In the genomic region with DNA sequence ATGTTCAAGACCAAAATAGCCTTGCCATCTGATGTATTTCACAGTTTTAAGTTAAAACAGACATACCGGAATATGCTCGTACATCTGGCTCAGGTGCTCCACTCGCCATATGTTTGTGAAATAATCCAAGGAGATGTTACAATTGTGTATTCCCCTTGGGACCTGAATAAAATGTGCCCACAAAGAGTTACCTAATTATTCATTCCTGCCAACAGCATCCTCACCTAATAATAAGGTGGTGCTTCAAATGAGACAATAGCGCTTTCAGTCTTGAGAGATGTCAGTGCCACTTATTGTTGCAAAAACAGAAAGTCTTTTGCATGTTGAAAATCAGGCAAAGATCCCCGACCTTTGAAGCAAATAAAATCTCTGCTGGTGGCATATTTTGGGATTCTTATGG, we compare ENCODE assay signal across 29 mouse cellular contexts.
"Had no signal": no experiment of that assay in that cellular context is flagged by ENCODE, and none has a peak within 500 bp of the region (broad histone marks: within the 10 kb centered on the region; RNA-seq: fewer than 3 reads in every experiment).

No protein-coding gene starts in this region.

- H3K9me3 ChIP-seq: heart, embryonic 13.5 days; heart, embryonic 15.5 days; hindbrain, embryonic 10.5 days; hindbrain, embryonic 12.5 days; hindbrain, embryonic 13.5 days; hindbrain, embryonic 15.5 days; intestine, embryonic 15.5 days; kidney, embryonic 15.5 days had no signal

- DNase-seq: heart, postnatal 10 days; heart, postnatal 14 days; heart, postnatal 36 days; heart, postnatal 4 days; kidney, adult 11 months; kidney, adult 18-20 months; kidney, adult 2 months; kidney, adult 8-10 months; kidney, adult 9 months; kidney, postnatal 10 days; kidney, postnatal 14 days; kidney, postnatal 25 days; kidney, postnatal 36 days; kidney, postnatal 4 days; layer of hippocampus, adult 9-11 months; layer of hippocampus, postnatal 36 days had no signal

- H3K4me1 ChIP-seq: heart, embryonic 13.5 days; heart, embryonic 15.5 days; hindbrain, embryonic 10.5 days; intestine, embryonic 15.5 days had no signal

- H3K4me3 ChIP-seq: heart, embryonic 13.5 days; heart, embryonic 15.5 days; hindbrain, embryonic 10.5 days; hindbrain, embryonic 12.5 days; hindbrain, embryonic 13.5 days; hindbrain, embryonic 15.5 days; intestine, embryonic 15.5 days; kidney, embryonic 15.5 days; layer of hippocampus, adult 2 months; left cerebral cortex, adult 2 months had no signal

- H3K27me3 ChIP-seq: heart, embryonic 13.5 days; heart, embryonic 15.5 days; hindbrain, embryonic 12.5 days; hindbrain, embryonic 13.5 days; hindbrain, embryonic 15.5 days; intestine, embryonic 15.5 days; kidney, embryonic 15.5 days had no signal

- H3K27ac ChIP-seq: heart, embryonic 13.5 days; heart, embryonic 15.5 days; hindbrain, embryonic 10.5 days; hindbrain, embryonic 12.5 days; hindbrain, embryonic 13.5 days; hindbrain, embryonic 14.5 days; hindbrain, embryonic 15.5 days; hindbrain, postnatal 0 days; intestine, embryonic 15.5 days; kidney, embryonic 15.5 days; kidney, postnatal 0 days; layer of hippocampus, adult 2 months; left cerebral cortex, adult 2 months had no signal

- H3K36me3 ChIP-seq: heart, embryonic 13.5 days; heart, embryonic 15.5 days; hindbrain, embryonic 10.5 days; hindbrain, embryonic 12.5 days; hindbrain, embryonic 13.5 days; hindbrain, embryonic 15.5 days; intestine, embryonic 15.5 days; kidney, embryonic 15.5 days had no signal
